ENCODE assay signal across 8 mouse cellular contexts in genomic region chr19:45232443-45233410, GRCm38 (mm10). TPM values are rescaled to one million over a fixed set of nuclear protein-coding genes. Genes with fewer than 3 reads are reported as not detected.
A peak's percentile ranks its signal among the peaks of the same experiment; 100 is the strongest.
DNase-seq lines count a peak whose midpoint lies in the region; ATAC-seq and TF ChIP-seq lines count a peak whose summit lies in the region.

No protein-coding gene starts in this region.

- H3K4me2 ChIP-seq in kidney, postnatal 0 days (ENCODE audit: low read length), result 0 out of 2 replicates have a peak overlapping the region, but pooled peaks have one; percentile 25
- H3K4me2 ChIP-seq in embryonic facial prominence, embryonic 12.5 days (replicated peaks), result no peak overlapping the region
- H3K4me2 ChIP-seq in hindbrain, embryonic 13.5 days, result peak overlapping the region; percentile 64
- peak overlapping the region; percentile 64 for H3K4me2 ChIP-seq in neural tube, embryonic 12.5 days (replicated peaks)
- H3K4me2 ChIP-seq in liver, embryonic 11.5 days, result no peak overlapping the region

- H3K27ac ChIP-seq in kidney, postnatal 0 days, result no peak overlapping the region
- no peak overlapping the region for H3K27ac ChIP-seq in embryonic facial prominence, embryonic 12.5 days
- peak overlapping the region; percentile 97 for H3K27ac ChIP-seq in hindbrain, embryonic 13.5 days
- peak overlapping the region; percentile 89; the same call in 1 of the 2 replicates for H3K27ac ChIP-seq in neural tube, embryonic 12.5 days
- no peak overlapping the region for H3K27ac ChIP-seq in liver, embryonic 11.5 days (ENCODE audit: low read depth, low read length)

- no peak for TF ChIP-seq CTCF in kidney, postnatal 0 days (IDR thresholded peaks at IDR 0.05; ENCODE audit: low read depth)

- 1% methylated on average over 42 of the region's 42 CpGs for WGBS in kidney, postnatal 0 days
- WGBS in embryonic facial prominence, embryonic 12.5 days, result 1% methylated on average over 42 of the region's 42 CpGs
- under 1% methylated on average over 42 of the region's 42 CpGs for WGBS in hindbrain, embryonic 13.5 days
- under 1% methylated on average over 42 of the region's 42 CpGs for WGBS in neural tube, embryonic 12.5 days
- WGBS in liver, embryonic 11.5 days, result 1% methylated on average over 41 of the region's 42 CpGs

- H3K4me1 ChIP-seq in kidney, postnatal 0 days (replicated peaks; ENCODE audit: insufficient read depth, low read length), result peaks cover 35% of the 10 kb centered on the region
- peaks cover 18% of the 10 kb centered on the region for H3K4me1 ChIP-seq in embryonic facial prominence, embryonic 12.5 days
- peaks cover 54% of the 10 kb centered on the region for H3K4me1 ChIP-seq in hindbrain, embryonic 13.5 days (replicated peaks)
- peaks cover 49% of the 10 kb centered on the region for H3K4me1 ChIP-seq in neural tube, embryonic 12.5 days
- peaks cover 9% of the 10 kb centered on the region for H3K4me1 ChIP-seq in liver, embryonic 11.5 days (replicated peaks; ENCODE audit: control insufficient read depth, insufficient read depth, low read length)

- DNase-seq in kidney, postnatal 0 days (ENCODE audit: low spot score), result no peak
- no peak for DNase-seq in kidney, adult 9 months
- DNase-seq in adrenal gland, postnatal 10 days, result no peak
- no peak for DNase-seq in right cerebral cortex, postnatal 4 days
- DNase-seq in liver, embryonic 11.5 days (ENCODE audit: low spot score), result no peak

- ATAC-seq in kidney, postnatal 0 days (replicated peaks; ENCODE audit: low FRiP score, low read depth), result no peak
- no peak for ATAC-seq in embryonic facial prominence, embryonic 12.5 days (ENCODE audit: insufficient number of reproducible peaks, insufficient read depth, low FRiP score, low TSS enrichment)
- ATAC-seq in hindbrain, embryonic 13.5 days (ENCODE audit: low FRiP score), result no peak
- ATAC-seq in neural tube, embryonic 12.5 days (ENCODE audit: low FRiP score, low read depth), result no peak
- ATAC-seq in liver, embryonic 11.5 days (replicated peaks; ENCODE audit: low FRiP score), result no peak

- peaks cover 81% of the 10 kb centered on the region for H3K27me3 ChIP-seq in kidney, postnatal 0 days (ENCODE audit: insufficient read depth, low read length)
- peaks cover 89% of the 10 kb centered on the region for H3K27me3 ChIP-seq in embryonic facial prominence, embryonic 12.5 days
- H3K27me3 ChIP-seq in hindbrain, embryonic 13.5 days, result peaks cover 86% of the 10 kb centered on the region
- H3K27me3 ChIP-seq in neural tube, embryonic 12.5 days (replicated peaks), result peaks cover 85% of the 10 kb centered on the region
- H3K27me3 ChIP-seq in liver, embryonic 11.5 days (replicated peaks; ENCODE audit: control insufficient read depth, insufficient read depth, low read length), result peaks cover 100% of the 10 kb centered on the region

- H3K4me3 ChIP-seq in kidney, postnatal 0 days (replicated peaks; ENCODE audit: low read depth, low read length), result 0 out of 2 replicates have a peak overlapping the region, but pooled peaks have one; percentile 4
- 0 out of 2 replicates have a peak overlapping the region, but pooled peaks have one; percentile 10 for H3K4me3 ChIP-seq in embryonic facial prominence, embryonic 12.5 days
- peak overlapping the region; percentile 57 for H3K4me3 ChIP-seq in hindbrain, embryonic 13.5 days
- H3K4me3 ChIP-seq in neural tube, embryonic 12.5 days, result peak overlapping the region; percentile 59
- H3K4me3 ChIP-seq in liver, embryonic 11.5 days (ENCODE audit: low read depth, low read length), result no peak overlapping the region

- H3K9ac ChIP-seq in kidney, postnatal 0 days (ENCODE audit: low read depth, low read length), result no peak overlapping the region
- peak overlapping the region; percentile 6; the same call in 1 of the 2 replicates for H3K9ac ChIP-seq in embryonic facial prominence, embryonic 12.5 days
- H3K9ac ChIP-seq in hindbrain, embryonic 13.5 days, result peak overlapping the region; percentile 87
- peak overlapping the region; percentile 89 for H3K9ac ChIP-seq in neural tube, embryonic 12.5 days
- H3K9ac ChIP-seq in liver, embryonic 11.5 days (ENCODE audit: low read depth, low read length), result no peak overlapping the region

- H3K36me3 ChIP-seq in kidney, postnatal 0 days (ENCODE audit: insufficient read depth, low read length), result no peaks in the 10 kb centered on the region
- no peaks in the 10 kb centered on the region for H3K36me3 ChIP-seq in embryonic facial prominence, embryonic 12.5 days
- no peaks in the 10 kb centered on the region for H3K36me3 ChIP-seq in hindbrain, embryonic 13.5 days
- H3K36me3 ChIP-seq in neural tube, embryonic 12.5 days, result no peaks in the 10 kb centered on the region
- H3K36me3 ChIP-seq in liver, embryonic 11.5 days (ENCODE audit: control insufficient read depth, insufficient read depth, low read length), result no peaks in the 10 kb centered on the region

- no peaks in the 10 kb centered on the region for H3K9me3 ChIP-seq in kidney, postnatal 0 days (replicated peaks; ENCODE audit: low read length)
- H3K9me3 ChIP-seq in embryonic facial prominence, embryonic 12.5 days, result no peaks in the 10 kb centered on the region
- no peaks in the 10 kb centered on the region for H3K9me3 ChIP-seq in hindbrain, embryonic 13.5 days
- H3K9me3 ChIP-seq in neural tube, embryonic 12.5 days, result no peaks in the 10 kb centered on the region
- H3K9me3 ChIP-seq in liver, embryonic 11.5 days (ENCODE audit: control insufficient read depth, low read length), result no peaks in the 10 kb centered on the region

RNA-seq across cellular contexts. Expression of gene Lbx1, which starts 2.9 kb away (rescaled TPM):
- polyA plus RNA-seq in kidney, postnatal 0 days (2015; fragmentation: Nextera tagmentation; extraction: Ambion mirVana), result 0.04 TPM in 1 of 2 replicates, not detected in the other
- 0.64 and 1.2 TPM in 2 replicates for polyA plus RNA-seq in embryonic facial prominence, embryonic 12.5 days (2016; fragmentation: Nextera tagmentation; extraction: Ambion mirVana)
- 9.5 and 11.8 TPM in 2 replicates for polyA plus RNA-seq in hindbrain, embryonic 13.5 days (2015; fragmentation: Nextera tagmentation; extraction: Ambion mirVana)
- polyA plus RNA-seq in neural tube, embryonic 12.5 days (2016; fragmentation: Nextera tagmentation; extraction: Ambion mirVana), result 20.3 and 21.3 TPM in 2 replicates
- total RNA-seq in adrenal gland, postnatal 10 days (2021), result 1 to 10 TPM in 1 of 2 experiments, under 1 TPM in 1; 0.30 to 1.4 TPM
- polyA plus RNA-seq in liver, embryonic 11.5 days (2014; fragmentation: Nextera tagmentation; extraction: Ambion mirVana), result 0.14 and 0.58 TPM in 2 replicates

Comparison
In these comparisons a context has a peak if more than half of its experiments do, and no peak if none do; other contexts are left out.
1. H3K27ac ChIP-seq: peak in hindbrain, embryonic 13.5 days (single experiment) and neural tube, embryonic 12.5 days (single experiment); none in kidney, postnatal 0 days (single experiment), embryonic facial prominence, embryonic 12.5 days (single experiment) and liver, embryonic 11.5 days (single experiment).
2. H3K4me2 ChIP-seq: peak in kidney, postnatal 0 days (single experiment), hindbrain, embryonic 13.5 days (single experiment) and neural tube, embryonic 12.5 days (single experiment); none in embryonic facial prominence, embryonic 12.5 days (single experiment) and liver, embryonic 11.5 days (single experiment).
3. H3K9ac ChIP-seq: peak in embryonic facial prominence, embryonic 12.5 days (single experiment), hindbrain, embryonic 13.5 days (single experiment) and neural tube, embryonic 12.5 days (single experiment); none in kidney, postnatal 0 days (single experiment) and liver, embryonic 11.5 days (single experiment).